Mouse (Mus musculus): ENCODE data around the gene Ncapg2.

The Ncapg2 gene

DNA sequence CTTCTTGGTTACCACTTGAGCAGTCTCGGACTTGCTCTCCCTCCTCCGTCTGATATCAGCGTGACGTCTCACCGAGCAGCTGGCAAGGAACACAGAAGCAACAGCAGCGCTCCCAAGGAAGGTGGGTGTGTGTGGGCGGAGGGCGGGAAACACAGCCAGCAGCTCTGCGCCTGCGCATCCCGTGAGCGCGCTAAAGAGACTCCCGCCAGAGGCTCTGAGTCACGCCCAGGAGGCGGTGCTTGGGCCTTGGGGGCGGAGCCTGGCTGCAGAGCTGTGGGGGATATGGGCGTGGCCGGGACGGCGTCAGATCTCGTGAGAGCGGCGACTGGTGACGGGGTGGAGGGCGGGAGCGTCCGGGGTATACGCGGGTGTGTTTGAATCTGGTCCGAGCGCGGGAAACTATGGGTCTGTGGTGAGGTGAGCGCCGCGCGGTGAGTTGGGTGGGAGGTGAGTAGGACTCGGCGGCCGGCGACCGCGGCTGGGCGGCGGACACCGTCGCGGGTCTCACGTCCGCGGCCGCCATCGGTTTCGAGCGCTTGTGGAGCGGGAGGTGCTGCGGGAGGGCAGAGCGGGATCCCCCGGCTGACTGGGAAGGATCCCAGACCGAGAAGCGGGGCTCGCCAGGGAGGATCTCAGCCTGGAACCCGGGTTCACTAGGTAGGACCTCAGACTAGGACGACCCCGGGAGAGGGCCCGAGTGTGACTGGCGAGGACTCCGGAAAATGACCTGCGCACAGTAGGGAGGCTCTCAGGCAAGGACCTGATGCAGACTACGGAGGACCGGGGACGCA lies at the start of gene Ncapg2:
TSS of gene Ncapg2 (plus strand) at position 358 of the 791 bp plus-strand sequence.
- peak; percentile 100 for DNase-seq (ENCODE audit: low read depth, low spot score)
- H3K36me3 ChIP-seq (ENCODE audit: control insufficient read depth, insufficient read depth, low read length, poor library complexity, severe bottlenecking): no peaks in the 10 kb centered on the region
- H3K27me3 ChIP-seq (ENCODE audit: control insufficient read depth, insufficient read depth, low read length, poor library complexity, severe bottlenecking): no peaks in the 10 kb centered on the region

DNA sequence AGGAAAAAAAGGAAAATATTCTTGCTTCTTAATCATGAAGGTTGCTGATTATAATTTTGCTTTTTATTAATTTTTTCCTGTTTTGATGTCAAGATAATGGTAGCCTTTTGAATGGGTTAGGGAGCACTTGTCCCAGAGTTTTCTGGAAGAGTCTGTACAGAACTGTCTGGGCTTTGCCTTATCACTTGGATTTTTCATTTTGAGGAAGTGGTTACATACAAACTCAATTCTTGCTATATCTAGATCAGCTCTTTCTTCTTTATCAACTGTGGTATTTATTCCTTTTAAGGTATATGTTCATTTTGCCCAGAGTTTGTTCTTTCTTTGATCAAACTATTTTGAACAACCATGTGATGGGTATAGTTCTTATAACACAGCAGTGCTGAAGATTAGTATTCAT lies 43.1 kb upstream of the Ncapg2 start:
- H3K27me3 ChIP-seq (ENCODE audit: control insufficient read depth, insufficient read depth, low read length, poor library complexity, severe bottlenecking): no peaks in the 10 kb centered on the region
- H3K36me3 ChIP-seq (ENCODE audit: control insufficient read depth, insufficient read depth, low read length, poor library complexity, severe bottlenecking): peaks cover 7% of the 10 kb centered on the region; the same call in 1 of the 2 replicates
- no peak for DNase-seq (ENCODE audit: low read depth, low spot score)

DNA sequence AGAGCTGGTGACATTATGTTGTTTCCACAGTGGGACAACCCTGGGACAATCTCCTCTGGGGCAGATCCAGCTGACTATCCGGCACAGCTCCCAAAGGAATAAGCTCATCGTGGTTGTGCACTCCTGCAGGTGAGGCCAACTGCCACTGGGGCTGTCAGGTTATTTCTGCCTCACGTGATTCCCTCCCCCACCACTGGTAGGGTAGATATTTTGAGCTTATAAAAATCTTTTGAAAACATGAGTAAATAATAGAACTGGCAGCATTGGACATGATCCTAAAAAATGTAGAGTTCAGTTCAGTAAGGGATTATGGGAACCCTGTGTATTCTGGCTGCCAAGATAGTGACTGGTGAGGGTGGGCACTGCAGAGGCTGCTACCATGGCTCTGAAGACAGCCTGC lies 38.3 kb upstream of the Ncapg2 start:
- peaks cover 11% of the 10 kb centered on the region for H3K36me3 ChIP-seq (ENCODE audit: control insufficient read depth, insufficient read depth, low read length, poor library complexity, severe bottlenecking)
- DNase-seq (ENCODE audit: low read depth, low spot score): no peak

GRCm38 (mm10) chr12:116367346-116367745 lies 37.9 kb upstream of the Ncapg2 start:
- Histone ChIP-seq H3K36me3 (ENCODE audit: control insufficient read depth, insufficient read depth, low read length, poor library complexity, severe bottlenecking) (peaks cover 11% of the 10 kb centered on the region), H3K27me3 (ENCODE audit: control insufficient read depth, insufficient read depth, low read length, poor library complexity, severe bottlenecking) (no peaks in the 10 kb centered on the region)
- no peak for DNase-seq (ENCODE audit: low read depth, low spot score)

More for the DNA sequence above, 38.3 kb upstream of the Ncapg2 start:
- no peaks in the 10 kb centered on the region for H3K27me3 ChIP-seq (ENCODE audit: control insufficient read depth, insufficient read depth, low read length, poor library complexity, severe bottlenecking)

GRCm38 (mm10) chr12:116368857-116369256 lies 36.3 kb upstream of the Ncapg2 start:
- Histone ChIP-seq H3K27me3 (ENCODE audit: control insufficient read depth, insufficient read depth, low read length, poor library complexity, severe bottlenecking) (no peaks in the 10 kb centered on the region), H3K36me3 (ENCODE audit: control insufficient read depth, insufficient read depth, low read length, poor library complexity, severe bottlenecking) (peaks cover 8% of the 10 kb centered on the region)
- DNase-seq (ENCODE audit: low read depth, low spot score): no peak

- no peaks in the 10 kb centered on the region for H3K36me3 ChIP-seq (ENCODE audit: control insufficient read depth, insufficient read depth, low read length, poor library complexity, severe bottlenecking)
- no peaks in the 10 kb centered on the region for H3K27me3 ChIP-seq (ENCODE audit: control insufficient read depth, insufficient read depth, low read length, poor library complexity, severe bottlenecking)
- DNase-seq (ENCODE audit: low read depth, low spot score): no peak
Observed at GRCm38 (mm10) chr12:116383101-116383500, 22.1 kb upstream of the Ncapg2 start.

GRCm38 (mm10) chr12:116383995-116384394 lies 21.2 kb upstream of the Ncapg2 start:
- Histone ChIP-seq H3K27me3 (ENCODE audit: control insufficient read depth, insufficient read depth, low read length, poor library complexity, severe bottlenecking) (no peaks in the 10 kb centered on the region), H3K36me3 (ENCODE audit: control insufficient read depth, insufficient read depth, low read length, poor library complexity, severe bottlenecking) (no peaks in the 10 kb centered on the region)
- DNase-seq (ENCODE audit: low read depth, low spot score): no peak

DNA sequence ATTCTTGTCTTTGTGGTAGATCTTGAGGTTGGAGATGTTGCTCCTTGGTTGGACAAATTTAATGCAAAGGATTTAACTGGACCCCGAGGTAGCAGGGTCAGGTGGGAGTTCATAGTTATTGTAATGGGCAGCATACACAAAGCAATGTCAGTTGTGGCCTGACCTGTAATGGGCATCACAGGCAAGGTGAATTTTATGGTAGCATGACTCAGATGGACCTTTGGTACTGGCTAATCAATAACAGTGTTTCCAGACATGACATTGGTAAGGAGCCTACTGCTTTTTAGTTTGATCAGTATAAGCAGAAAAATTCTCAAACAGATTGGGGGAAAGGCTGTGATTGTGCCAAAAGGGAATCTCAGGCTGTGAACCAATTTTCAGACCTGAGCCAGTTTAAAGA lies 18.4 kb upstream of the Ncapg2 start:
- Histone ChIP-seq H3K27me3 (ENCODE audit: control insufficient read depth, insufficient read depth, low read length, poor library complexity, severe bottlenecking) (no peaks in the 10 kb centered on the region), H3K36me3 (ENCODE audit: control insufficient read depth, insufficient read depth, low read length, poor library complexity, severe bottlenecking) (no peaks in the 10 kb centered on the region)
- DNase-seq (ENCODE audit: low read depth, low spot score): no peak

GRCm38 (mm10) chr12:116389868-116390267 lies 15.3 kb upstream of the Ncapg2 start:
- H3K36me3 ChIP-seq (ENCODE audit: control insufficient read depth, insufficient read depth, low read length, poor library complexity, severe bottlenecking): no peaks in the 10 kb centered on the region
- DNase-seq (ENCODE audit: low read depth, low spot score): no peak

GRCm38 (mm10) chr12:116394327-116394726 lies 10.9 kb upstream of the Ncapg2 start:
- H3K27me3 ChIP-seq (ENCODE audit: control insufficient read depth, insufficient read depth, low read length, poor library complexity, severe bottlenecking): no peaks in the 10 kb centered on the region
- H3K36me3 ChIP-seq (ENCODE audit: control insufficient read depth, insufficient read depth, low read length, poor library complexity, severe bottlenecking): no peaks in the 10 kb centered on the region
- DNase-seq (ENCODE audit: low read depth, low spot score): no peak

More at GRCm38 (mm10) chr12:116389868-116390267, 15.3 kb upstream of the Ncapg2 start:
- no peaks in the 10 kb centered on the region for H3K27me3 ChIP-seq (ENCODE audit: control insufficient read depth, insufficient read depth, low read length, poor library complexity, severe bottlenecking)

DNA sequence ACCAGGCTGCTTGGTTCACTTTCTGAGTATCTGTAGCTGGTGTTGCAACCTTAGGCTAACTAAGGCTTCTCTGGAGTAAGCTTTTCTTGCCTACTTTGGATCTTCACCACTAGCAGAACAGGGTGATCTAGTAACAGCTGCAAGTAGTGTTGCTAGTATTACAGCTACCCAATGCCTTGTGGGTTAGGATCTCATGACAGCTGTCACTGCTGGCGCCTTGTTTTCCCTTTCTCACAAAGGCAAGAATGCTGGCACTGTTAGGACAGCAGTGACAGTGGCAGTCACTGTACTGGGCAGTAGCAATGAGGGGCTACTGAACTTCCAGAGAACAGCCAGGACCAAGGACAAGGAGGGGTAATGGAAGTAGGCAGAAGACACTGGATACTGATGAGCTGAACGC lies 9.9 kb upstream of the Ncapg2 start:
- Histone ChIP-seq H3K27me3 (ENCODE audit: control insufficient read depth, insufficient read depth, low read length, poor library complexity, severe bottlenecking) (no peaks in the 10 kb centered on the region), H3K36me3 (ENCODE audit: control insufficient read depth, insufficient read depth, low read length, poor library complexity, severe bottlenecking) (no peaks in the 10 kb centered on the region)
- no peak for DNase-seq (ENCODE audit: low read depth, low spot score)

- Histone ChIP-seq H3K36me3 (ENCODE audit: control insufficient read depth, insufficient read depth, low read length, poor library complexity, severe bottlenecking) (no peaks in the 10 kb centered on the region), H3K27me3 (ENCODE audit: control insufficient read depth, insufficient read depth, low read length, poor library complexity, severe bottlenecking) (no peaks in the 10 kb centered on the region)
- DNase-seq (ENCODE audit: low read depth, low spot score): no peak
Observed at GRCm38 (mm10) chr12:116396072-116396695, 9.0 kb upstream of the Ncapg2 start.

GRCm38 (mm10) chr12:116404012-116404679 lies 1.1 kb upstream of the Ncapg2 start:
- H3K27me3 ChIP-seq (ENCODE audit: control insufficient read depth, insufficient read depth, low read length, poor library complexity, severe bottlenecking): no peaks in the 10 kb centered on the region
- H3K36me3 ChIP-seq (ENCODE audit: control insufficient read depth, insufficient read depth, low read length, poor library complexity, severe bottlenecking): no peaks in the 10 kb centered on the region
- DNase-seq (ENCODE audit: low read depth, low spot score): peak; percentile 5

DNA sequence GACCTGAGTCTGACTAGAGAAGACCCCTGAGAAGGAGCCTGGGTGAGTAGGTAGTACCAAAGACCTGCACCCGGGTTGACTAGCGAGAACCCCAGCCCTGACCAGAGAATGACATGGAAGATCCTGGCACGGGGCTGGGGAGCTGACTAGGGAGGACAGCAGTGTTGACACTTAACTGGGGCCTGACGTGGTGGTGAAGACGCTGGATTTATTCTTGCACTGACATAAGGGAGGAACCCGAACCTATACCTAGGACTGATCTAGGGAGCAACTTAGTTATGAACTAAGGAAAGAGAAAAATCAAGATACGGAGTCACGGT lies 594 bp downstream of the Ncapg2 start:
- H3K36me3 ChIP-seq (ENCODE audit: control insufficient read depth, insufficient read depth, low read length, poor library complexity, severe bottlenecking): no peaks in the 10 kb centered on the region
- H3K27me3 ChIP-seq (ENCODE audit: control insufficient read depth, insufficient read depth, low read length, poor library complexity, severe bottlenecking): no peaks in the 10 kb centered on the region
- DNase-seq (ENCODE audit: low read depth, low spot score): no peak

- H3K27me3 ChIP-seq (ENCODE audit: control insufficient read depth, insufficient read depth, low read length, poor library complexity, severe bottlenecking): no peaks in the 10 kb centered on the region
- no peaks in the 10 kb centered on the region for H3K36me3 ChIP-seq (ENCODE audit: control insufficient read depth, insufficient read depth, low read length, poor library complexity, severe bottlenecking)
- DNase-seq (ENCODE audit: low read depth, low spot score): no peak
Observed at GRCm38 (mm10) chr12:116407883-116408282, 2.7 kb downstream of the Ncapg2 start.
